Mouse (Mus musculus): ENCODE measurements at regions not wholly inside any gene's neighbourhood (a gene's known extent, or its start where the extent isn't known, plus 50 kb on each side); places are given as distances from the start of the nearest gene placed in this dataset.
"Not testable (repeated sequence)": the region's sequence is repeated elsewhere in the genome, so short reads cannot be mapped to it uniquely, and the experiment has no call there.

DNA sequence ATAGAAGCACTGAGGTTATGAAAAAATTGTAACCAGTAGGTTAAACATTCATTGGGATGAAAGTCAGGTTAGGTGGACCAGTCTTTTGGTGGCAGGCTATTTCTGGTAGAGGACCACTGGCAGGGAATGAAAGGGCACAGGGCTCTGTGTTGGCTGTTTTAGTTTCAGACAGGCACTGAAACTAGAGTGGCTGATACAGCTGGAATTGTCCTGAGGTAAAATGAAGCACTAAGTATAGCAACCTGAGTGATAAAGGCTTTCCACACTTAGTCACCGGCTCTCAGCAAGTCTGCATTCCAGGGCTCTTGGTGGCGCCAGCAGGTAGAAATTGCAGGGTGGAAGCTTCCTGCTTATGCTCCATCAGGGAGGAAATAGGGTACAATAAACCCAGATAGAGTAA, 262.2 kb upstream of the Tmpo start:
- peaks cover 9% of the 10 kb centered on the region; the same call in 1 of the 2 replicates for H3K9me3 ChIP-seq (ENCODE audit: control insufficient read depth, low read length)
- TF ChIP-seq GATA1 (IDR thresholded peaks at IDR 0.05; ENCODE audit: low read length) (no peak), TAL1 (IDR thresholded peaks at IDR 0.05; ENCODE audit: low read length) (no peak)
- no peaks in the 10 kb centered on the region for H3K36me3 ChIP-seq (ENCODE audit: control insufficient read depth)
- H3K4me1 ChIP-seq (ENCODE audit: control insufficient read depth), result no peaks in the 10 kb centered on the region
- H3K27me3 ChIP-seq (ENCODE audit: control insufficient read depth), result no peaks in the 10 kb centered on the region
- no peak overlapping the region for H3K4me3 ChIP-seq (replicated peaks)

DNA sequence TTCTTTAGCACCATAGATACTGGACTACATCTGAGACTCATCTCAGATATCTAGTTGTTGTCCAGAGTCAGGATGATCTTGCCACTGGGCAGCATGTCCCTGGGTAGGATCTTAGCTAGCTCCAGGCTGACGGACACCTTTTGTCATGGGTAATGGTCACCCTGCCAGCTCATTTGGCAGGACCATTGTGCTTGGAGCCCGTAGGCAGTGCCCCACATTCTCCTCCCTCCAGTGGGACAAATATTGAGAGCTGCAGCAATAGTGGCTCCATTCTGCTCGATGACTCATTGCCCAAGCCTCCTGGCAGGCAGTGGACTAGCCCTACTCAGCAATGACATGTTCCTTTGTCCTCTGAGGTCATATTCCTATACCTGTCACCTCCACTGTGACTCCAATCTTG, 258.9 kb upstream of the Tmpo start:
- H3K4me3 ChIP-seq (replicated peaks), result no peak overlapping the region
- no peaks in the 10 kb centered on the region for H3K36me3 ChIP-seq (ENCODE audit: control insufficient read depth)
- TF ChIP-seq GATA1 (IDR thresholded peaks at IDR 0.05; ENCODE audit: low read length) (no peak), TAL1 (IDR thresholded peaks at IDR 0.05; ENCODE audit: low read length) (no peak)
- no peaks in the 10 kb centered on the region for H3K27me3 ChIP-seq (ENCODE audit: control insufficient read depth)
- no peaks in the 10 kb centered on the region for H3K4me1 ChIP-seq (ENCODE audit: control insufficient read depth)
- peaks cover 7% of the 10 kb centered on the region; the same call in 1 of the 2 replicates for H3K9me3 ChIP-seq (ENCODE audit: control insufficient read depth, low read length)

- Histone ChIP-seq H3K36me3 (ENCODE audit: control insufficient read depth) (no peaks in the 10 kb centered on the region), H3K4me1 (ENCODE audit: control insufficient read depth) (no peaks in the 10 kb centered on the region), H3K9me3 (ENCODE audit: control insufficient read depth, low read length) (peaks cover 12% of the 10 kb centered on the region; the same call in 1 of the 2 replicates), H3K27me3 (ENCODE audit: control insufficient read depth) (no peaks in the 10 kb centered on the region), H3K4me3 (replicated peaks) (no peak overlapping the region)
- TF ChIP-seq TAL1 (IDR thresholded peaks at IDR 0.05; ENCODE audit: low read length) (no peak), GATA1 (IDR thresholded peaks at IDR 0.05; ENCODE audit: low read length) (no peak)
These were observed 256.8 kb upstream of the Tmpo start for GRCm38 (mm10) chr10:91437917-91438316.

GRCm38 (mm10) chr10:91436091-91436569, 255.0 kb upstream of the Tmpo start:
- TF ChIP-seq TAL1 (IDR thresholded peaks at IDR 0.05; ENCODE audit: low read length) (no peak), GATA1 (IDR thresholded peaks at IDR 0.05; ENCODE audit: low read length) (no peak)
- Histone ChIP-seq H3K36me3 (ENCODE audit: control insufficient read depth) (no peaks in the 10 kb centered on the region), H3K4me1 (ENCODE audit: control insufficient read depth) (no peaks in the 10 kb centered on the region), H3K27me3 (ENCODE audit: control insufficient read depth) (no peaks in the 10 kb centered on the region), H3K9me3 (ENCODE audit: control insufficient read depth, low read length) (peaks cover 12% of the 10 kb centered on the region; the same call in 1 of the 2 replicates), H3K4me3 (replicated peaks) (no peak overlapping the region)

DNA sequence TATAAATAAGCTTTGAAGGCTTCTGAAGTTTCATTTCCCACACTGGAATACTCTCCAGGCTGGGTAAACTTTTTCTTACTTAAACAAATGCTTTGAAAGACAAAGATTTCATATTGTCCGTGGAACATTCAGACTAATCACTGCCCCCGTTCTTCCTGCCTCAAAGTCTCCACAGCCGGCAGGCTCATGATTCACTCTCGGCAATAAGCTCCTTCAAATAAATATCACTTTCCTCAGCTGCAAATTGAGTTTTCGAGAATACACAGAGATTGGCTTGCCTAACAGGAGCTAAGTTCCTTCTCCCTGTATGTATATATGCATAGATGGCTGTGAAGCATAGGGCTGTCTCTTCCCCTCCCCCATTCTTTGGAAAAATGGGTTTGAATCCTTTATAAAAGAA, 249.2 kb upstream of the Tmpo start:
- no peak for TF ChIP-seq GATA1 (IDR thresholded peaks at IDR 0.05; ENCODE audit: low read length)
- no peak for TF ChIP-seq TAL1 (IDR thresholded peaks at IDR 0.05; ENCODE audit: low read length)
- Histone ChIP-seq H3K36me3 (ENCODE audit: control insufficient read depth) (no peaks in the 10 kb centered on the region), H3K27me3 (ENCODE audit: control insufficient read depth) (no peaks in the 10 kb centered on the region), H3K4me1 (ENCODE audit: control insufficient read depth) (no peaks in the 10 kb centered on the region), H3K9me3 (ENCODE audit: control insufficient read depth, low read length) (peaks cover 17% of the 10 kb centered on the region), H3K4me3 (replicated peaks) (no peak overlapping the region)

- no peaks in the 10 kb centered on the region for H3K36me3 ChIP-seq (ENCODE audit: control insufficient read depth)
- H3K4me1 ChIP-seq (ENCODE audit: control insufficient read depth), result no peaks in the 10 kb centered on the region
- no peak overlapping the region for H3K4me3 ChIP-seq (replicated peaks)
- peaks cover 11% of the 10 kb centered on the region for H3K9me3 ChIP-seq (ENCODE audit: control insufficient read depth, low read length)
- TF ChIP-seq TAL1 (IDR thresholded peaks at IDR 0.05; ENCODE audit: low read length) (no peak), GATA1 (IDR thresholded peaks at IDR 0.05; ENCODE audit: low read length) (no peak)
- no peaks in the 10 kb centered on the region for H3K27me3 ChIP-seq (ENCODE audit: control insufficient read depth)
These were observed 245.5 kb upstream of the Tmpo start for GRCm38 (mm10) chr10:91426584-91426983.

GRCm38 (mm10) chr10:91425625-91426385, 244.7 kb upstream of the Tmpo start:
- H3K27me3 ChIP-seq (ENCODE audit: control insufficient read depth); H3K4me1 ChIP-seq (ENCODE audit: control insufficient read depth); H3K36me3 ChIP-seq (ENCODE audit: control insufficient read depth); H3K4me3 ChIP-seq (replicated peaks): not testable (repeated sequence)
- H3K9me3 ChIP-seq (ENCODE audit: control insufficient read depth, low read length), result peaks cover 12% of the 10 kb centered on the region

GRCm38 (mm10) chr10:91424786-91425185, 243.7 kb upstream of the Tmpo start:
- Histone ChIP-seq H3K9me3 (ENCODE audit: control insufficient read depth, low read length) (peaks cover 14% of the 10 kb centered on the region), H3K36me3 (ENCODE audit: control insufficient read depth) (no peaks in the 10 kb centered on the region), H3K4me3 (replicated peaks) (no peak overlapping the region), H3K4me1 (ENCODE audit: control insufficient read depth) (no peaks in the 10 kb centered on the region), H3K27me3 (ENCODE audit: control insufficient read depth) (no peaks in the 10 kb centered on the region)
- no peak for TF ChIP-seq GATA1 (IDR thresholded peaks at IDR 0.05; ENCODE audit: low read length)
- TF ChIP-seq TAL1 (IDR thresholded peaks at IDR 0.05; ENCODE audit: low read length), result no peak

DNA sequence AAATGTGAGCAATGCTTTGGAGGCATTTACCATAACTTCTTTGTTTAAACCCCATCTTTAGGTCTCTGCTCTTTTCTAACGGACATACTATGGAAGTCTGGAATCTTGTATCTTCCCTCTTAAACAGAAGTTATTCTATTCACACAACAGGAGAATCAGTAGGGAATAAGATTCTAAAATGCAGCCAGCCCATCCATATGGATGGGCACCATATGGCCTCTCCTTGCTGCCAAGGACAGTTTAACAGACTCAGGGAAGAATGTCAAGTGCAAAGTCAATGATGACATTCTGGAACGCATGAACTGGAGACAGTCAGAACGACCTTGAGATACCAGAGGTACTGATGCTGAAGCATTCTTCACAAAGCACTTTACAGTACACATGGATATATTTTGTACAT, 206.1 kb upstream of the Tmpo start:
- Histone ChIP-seq H3K36me3 (ENCODE audit: control insufficient read depth) (no peaks in the 10 kb centered on the region), H3K4me1 (ENCODE audit: control insufficient read depth) (no peaks in the 10 kb centered on the region), H3K9me3 (ENCODE audit: control insufficient read depth, low read length) (peaks cover 3% of the 10 kb centered on the region), H3K4me3 (replicated peaks) (no peak overlapping the region), H3K27me3 (ENCODE audit: control insufficient read depth) (no peaks in the 10 kb centered on the region)
- TF ChIP-seq GATA1 (IDR thresholded peaks at IDR 0.05; ENCODE audit: low read length), result no peak
- no peak for TF ChIP-seq TAL1 (IDR thresholded peaks at IDR 0.05; ENCODE audit: low read length)

DNA sequence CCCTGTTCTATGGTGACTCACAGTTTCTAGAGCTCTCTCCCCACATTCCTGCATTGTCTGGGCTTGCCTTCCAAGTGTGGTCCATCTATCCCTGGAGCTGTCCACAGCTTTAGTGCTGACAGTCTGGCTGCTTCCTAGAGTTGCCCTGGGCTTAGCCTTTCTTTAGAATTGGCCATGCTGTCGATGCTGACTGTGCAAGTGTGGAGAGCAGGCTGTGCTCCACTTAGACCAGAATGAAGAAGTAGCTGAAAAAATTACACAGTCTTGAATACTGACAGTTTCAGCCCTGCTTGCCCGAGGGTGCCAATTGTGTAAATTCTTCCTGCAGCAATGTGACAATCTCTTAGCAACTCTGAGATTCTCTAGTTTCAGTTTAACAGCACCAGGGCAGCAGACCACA, 203.3 kb upstream of the Tmpo start:
- H3K4me3 ChIP-seq (replicated peaks), result no peak overlapping the region
- no peaks in the 10 kb centered on the region for H3K36me3 ChIP-seq (ENCODE audit: control insufficient read depth)
- no peaks in the 10 kb centered on the region for H3K4me1 ChIP-seq (ENCODE audit: control insufficient read depth)
- TF ChIP-seq GATA1 (IDR thresholded peaks at IDR 0.05; ENCODE audit: low read length), result no peak
- TF ChIP-seq TAL1 (IDR thresholded peaks at IDR 0.05; ENCODE audit: low read length), result no peak
- no peaks in the 10 kb centered on the region for H3K27me3 ChIP-seq (ENCODE audit: control insufficient read depth)
- peaks cover 3% of the 10 kb centered on the region for H3K9me3 ChIP-seq (ENCODE audit: control insufficient read depth, low read length)
